Mouse (Mus musculus) CD8-positive naive resting alpha-beta T cell, adult 2 months (primary cell): ENCODE results near the gene St5.

Experiments
- DNase-seq, 2 experiments: peaks; one replicate each; pipeline ENCODE4 v3.0.0; 2022; ENCODE audit warnings: low read depth in 2 of 2, low spot score in 2 of 2

St5 gene

GRCm38 (mm10) chr7:109702721-109703120, 684 bp downstream of the St5 start:
- no peak for DNase-seq

GRCm38 (mm10) chr7:109700213-109700612, 3.2 kb downstream of the St5 start:
- no peak for DNase-seq

GRCm38 (mm10) chr7:109695339-109695726, 8.1 kb downstream of the St5 start:
- DNase-seq: no peak

- no peak for DNase-seq
Measured at GRCm38 (mm10) chr7:109694576-109695338, 8.6 kb downstream of the St5 start.

- no peak for DNase-seq
Measured at GRCm38 (mm10) chr7:109690961-109691360, 12.4 kb downstream of the St5 start.

- DNase-seq: no peak
Measured at GRCm38 (mm10) chr7:109690101-109690500, 13.3 kb downstream of the St5 start.

GRCm38 (mm10) chr7:109686585-109687128, 16.7 kb downstream of the St5 start:
- no peak for DNase-seq

GRCm38 (mm10) chr7:109680879-109681278, 22.5 kb downstream of the St5 start:
- DNase-seq: no peak

GRCm38 (mm10) chr7:109680284-109680683, 23.1 kb downstream of the St5 start:
- no peak for DNase-seq

- DNase-seq: no peak
Measured at GRCm38 (mm10) chr7:109674944-109675628, 28.3 kb downstream of the St5 start.

GRCm38 (mm10) chr7:109671581-109672471, 31.6 kb downstream of the St5 start:
- no peak for DNase-seq

GRCm38 (mm10) chr7:109669426-109670170, 33.8 kb downstream of the St5 start:
- no peak for DNase-seq

GRCm38 (mm10) chr7:109666664-109667063, 36.7 kb downstream of the St5 start:
- DNase-seq: no peak

- DNase-seq: no peak
Measured at GRCm38 (mm10) chr7:109662626-109663025, 40.8 kb downstream of the St5 start.

GRCm38 (mm10) chr7:109659278-109659677, 44.1 kb downstream of the St5 start:
- no peak for DNase-seq

- no peak for DNase-seq
Measured at GRCm38 (mm10) chr7:109657884-109658283, 45.5 kb downstream of the St5 start.

GRCm38 (mm10) chr7:109654871-109655270, 48.5 kb downstream of the St5 start:
- DNase-seq: no peak

GRCm38 (mm10) chr7:109648812-109649594, 54.4 kb downstream of the St5 start:
- no peak for DNase-seq

- no peak for DNase-seq
Measured at GRCm38 (mm10) chr7:109646574-109646973, 56.8 kb downstream of the St5 start.
